Mouse (Mus musculus): Measurements from ENCODE around the gene Ccnt1. TPM values are rescaled to one million over a fixed set of nuclear protein-coding genes. Genes with fewer than 3 reads are reported as not detected.
"Not testable (repeated sequence)": the region's sequence is repeated elsewhere in the genome, so short reads cannot be mapped to it uniquely, and the experiment has no call there.

Ccnt1 gene
- polyA plus RNA-seq, 1 experiment from 2014 or later = 50.8 TPM

DNA sequence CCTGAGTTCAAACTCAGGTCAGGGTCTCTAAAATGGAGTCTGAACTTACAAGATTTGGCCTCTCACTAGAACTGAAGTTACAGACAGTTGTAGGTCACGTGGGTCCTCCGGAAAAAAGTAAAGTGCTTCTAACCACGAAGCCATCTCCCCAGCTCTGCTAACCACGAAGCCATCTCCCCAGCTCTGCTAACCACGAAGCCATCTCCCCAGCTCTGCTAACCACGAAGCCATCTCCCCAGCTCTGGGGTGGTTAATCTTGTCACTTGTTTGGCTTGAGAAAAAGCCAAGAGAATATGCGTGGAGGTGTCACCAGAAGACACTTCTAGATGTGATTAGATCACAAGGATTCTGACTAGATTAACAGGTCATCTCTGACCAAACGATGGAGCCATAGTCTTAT is 56.6 kb downstream of the Ccnt1 start:
- ATAC-seq (ENCODE audit: insufficient number of reproducible peaks, low FRiP score, low TSS enrichment, low read depth) = no peak

DNA sequence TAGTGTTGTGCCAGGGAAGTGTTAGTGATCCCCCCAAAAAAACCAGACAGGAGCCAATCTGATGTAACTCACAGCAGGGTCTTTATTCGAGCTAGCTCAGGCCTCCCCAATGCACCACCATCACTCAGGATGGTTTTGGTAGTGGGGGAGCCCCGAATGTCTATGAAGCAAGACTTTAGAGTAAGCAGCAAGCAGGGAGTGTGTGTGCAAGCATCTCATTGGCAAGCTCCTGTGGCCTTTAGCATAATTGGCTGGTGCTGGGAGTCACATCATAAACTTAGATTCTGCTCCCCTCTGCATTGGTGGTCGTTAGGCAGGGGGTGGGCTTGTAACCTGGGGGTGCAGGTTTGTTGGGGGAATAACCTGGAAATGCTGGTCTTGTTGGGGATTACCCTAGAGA is 57.0 kb downstream of the Ccnt1 start:
- H3K36me3 ChIP-seq = peaks cover 14% of the 10 kb centered on the region
- H3K4me3 ChIP-seq; H3K4me2 ChIP-seq; H3K9me3 ChIP-seq; ATAC-seq (ENCODE audit: insufficient number of reproducible peaks, low FRiP score, low TSS enrichment, low read depth); H3K27me3 ChIP-seq; H3K27ac ChIP-seq; H3K9ac ChIP-seq: not testable (repeated sequence)
- WGBS = 63% methylated on average over 3 of the region's 3 CpGs
- H3K4me1 ChIP-seq = peaks cover 14% of the 10 kb centered on the region

More for the DNA sequence above, 56.6 kb downstream of the Ccnt1 start:
- no peak overlapping the region for H3K4me3 ChIP-seq
- no peak overlapping the region for H3K4me2 ChIP-seq
- peaks cover 14% of the 10 kb centered on the region for H3K36me3 ChIP-seq
- no peak overlapping the region for H3K9ac ChIP-seq
- no peaks in the 10 kb centered on the region; the same call in 1 of the 2 replicates for H3K9me3 ChIP-seq
- no peak overlapping the region for H3K27ac ChIP-seq
- H3K27me3 ChIP-seq = no peaks in the 10 kb centered on the region
- H3K4me1 ChIP-seq = peaks cover 14% of the 10 kb centered on the region
- WGBS = 78% methylated on average over 8 of the region's 8 CpGs

GRCm38 (mm10) chr15:98512799-98513321 is 57.9 kb downstream of the Ccnt1 start:
- 37% methylated on average over 17 of the region's 17 CpGs for WGBS
- peak overlapping the region; percentile 54 for H3K27ac ChIP-seq

DNA sequence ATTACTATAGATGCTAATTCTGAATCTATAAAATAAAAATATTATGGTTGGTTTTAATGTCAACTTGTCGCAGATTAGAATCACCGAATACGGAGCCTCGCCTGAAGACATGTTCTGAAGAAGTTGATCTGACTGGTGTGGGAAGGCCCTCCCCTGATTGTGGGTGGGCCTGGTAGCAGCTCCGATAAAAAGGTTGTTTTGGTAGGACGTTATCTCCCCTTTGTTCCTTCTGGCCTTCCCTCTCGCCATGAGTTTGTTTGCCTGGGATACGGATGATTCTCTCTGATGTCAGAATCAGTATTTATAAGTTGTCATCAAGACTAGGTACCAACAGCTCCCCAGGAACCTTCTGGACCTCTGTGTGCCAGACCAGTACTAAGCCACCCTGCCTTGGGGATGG is 58.5 kb downstream of the Ccnt1 start:
- WGBS = 63% methylated on average over 8 of the region's 8 CpGs
- H3K4me1 ChIP-seq = peaks cover 14% of the 10 kb centered on the region
- H3K4me2 ChIP-seq = no peak overlapping the region
- no peaks in the 10 kb centered on the region for H3K27me3 ChIP-seq
- H3K36me3 ChIP-seq = 0 out of 2 replicates have a peak, but pooled peaks cover under 1% of the 10 kb centered on the region
- no peaks in the 10 kb centered on the region; the same call in 1 of the 2 replicates for H3K9me3 ChIP-seq
- ATAC-seq (ENCODE audit: insufficient number of reproducible peaks, low FRiP score, low TSS enrichment, low read depth) = no peak
- H3K4me3 ChIP-seq = no peak overlapping the region
- no peak overlapping the region for H3K9ac ChIP-seq
- H3K27ac ChIP-seq = no peak overlapping the region

More at GRCm38 (mm10) chr15:98512799-98513321, 57.9 kb downstream of the Ccnt1 start:
- Histone ChIP-seq H3K4me2 (0 out of 2 replicates have a peak overlapping the region, but pooled peaks have one; percentile 7), H3K4me3 (no peak overlapping the region), H3K36me3 (peaks cover 6% of the 10 kb centered on the region), H3K9me3 (no peaks in the 10 kb centered on the region; the same call in 1 of the 2 replicates), H3K4me1 (peaks cover 14% of the 10 kb centered on the region), H3K9ac (no peak overlapping the region), H3K27me3 (no peaks in the 10 kb centered on the region)
- 0 out of 2 replicates have a peak, but pooled peaks have one; percentile 46 for ATAC-seq (ENCODE audit: insufficient number of reproducible peaks, low FRiP score, low TSS enrichment, low read depth)

DNA sequence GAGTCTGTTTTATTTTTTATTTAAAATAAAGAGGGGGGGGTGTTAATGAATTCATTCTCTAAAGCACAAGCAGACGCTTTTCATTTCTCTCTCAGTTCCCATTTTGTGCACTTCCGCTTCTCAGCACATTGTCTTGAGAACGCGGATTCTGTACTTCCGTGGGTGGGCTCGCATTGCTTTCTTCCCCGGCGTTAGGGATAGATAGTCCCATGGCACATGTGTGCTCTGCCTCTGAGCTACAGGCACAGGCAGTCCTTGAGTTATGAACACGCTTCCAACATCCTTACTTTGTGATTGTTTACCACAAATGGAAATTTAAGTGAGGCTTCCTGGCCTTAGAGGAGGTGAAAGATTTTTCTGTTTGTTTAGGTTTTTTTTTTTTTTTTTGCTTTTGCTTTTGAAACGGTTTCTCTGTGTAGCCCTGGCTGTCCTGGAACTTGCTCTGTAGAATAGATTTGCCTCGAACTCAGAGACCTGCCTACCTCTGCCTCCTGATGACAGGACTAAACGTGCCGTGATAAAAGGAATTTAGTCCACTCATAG is 59.3 kb downstream of the Ccnt1 start:
- H3K9me3 ChIP-seq = no peaks in the 10 kb centered on the region; the same call in 1 of the 2 replicates
- H3K36me3 ChIP-seq = no peaks in the 10 kb centered on the region
- H3K4me2 ChIP-seq = no peak overlapping the region
- 77% methylated on average over 13 of the region's 13 CpGs for WGBS
- no peak overlapping the region for H3K27ac ChIP-seq
- no peak for ATAC-seq (ENCODE audit: insufficient number of reproducible peaks, low FRiP score, low TSS enrichment, low read depth)
- no peak overlapping the region for H3K9ac ChIP-seq
- H3K4me1 ChIP-seq = peaks cover 14% of the 10 kb centered on the region
- H3K27me3 ChIP-seq = no peaks in the 10 kb centered on the region
- no peak overlapping the region for H3K4me3 ChIP-seq

- peaks cover 14% of the 10 kb centered on the region for H3K4me1 ChIP-seq
- no peaks in the 10 kb centered on the region for H3K36me3 ChIP-seq
- H3K4me3 ChIP-seq = peak overlapping the region; percentile 21
- no peak overlapping the region for H3K27ac ChIP-seq
- H3K9ac ChIP-seq = no peak overlapping the region
- ATAC-seq (ENCODE audit: insufficient number of reproducible peaks, low FRiP score, low TSS enrichment, low read depth) = no peak
- H3K27me3 ChIP-seq = no peaks in the 10 kb centered on the region
- H3K9me3 ChIP-seq = no peaks in the 10 kb centered on the region; the same call in 1 of the 2 replicates
- 24% methylated on average over 25 of the region's 25 CpGs for WGBS
- peak overlapping the region; percentile 49 for H3K4me2 ChIP-seq
These were observed 60.0 kb downstream of the Ccnt1 start for GRCm38 (mm10) chr15:98510438-98511385.

DNA sequence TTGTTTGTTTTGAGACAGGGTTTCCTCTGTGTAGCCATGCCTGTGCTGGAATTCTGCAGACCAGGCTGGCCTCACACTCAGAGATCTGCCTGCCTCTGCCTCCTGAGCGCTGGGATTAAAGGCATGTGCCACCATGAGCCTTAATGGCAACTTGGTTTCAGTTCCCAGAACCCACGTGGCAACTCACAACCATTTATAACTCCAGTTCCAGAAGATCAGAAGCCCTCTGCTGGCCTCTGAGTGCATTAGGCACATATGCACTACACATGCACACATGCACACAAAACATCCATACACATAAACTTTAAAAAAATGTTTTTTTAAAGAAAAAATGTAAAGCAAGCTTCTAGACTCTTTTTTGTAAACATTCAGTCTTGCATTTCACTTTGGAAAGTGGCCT is 61.3 kb downstream of the Ccnt1 start:
- no peak overlapping the region for H3K27ac ChIP-seq
- H3K9me3 ChIP-seq = no peaks in the 10 kb centered on the region; the same call in 1 of the 2 replicates
- WGBS = 57% methylated on average over 2 of the region's 2 CpGs
- H3K4me2 ChIP-seq = no peak overlapping the region
- H3K4me1 ChIP-seq = peaks cover 14% of the 10 kb centered on the region
- H3K27me3 ChIP-seq = no peaks in the 10 kb centered on the region
- no peak for ATAC-seq (ENCODE audit: insufficient number of reproducible peaks, low FRiP score, low TSS enrichment, low read depth)
- H3K36me3 ChIP-seq = no peaks in the 10 kb centered on the region
- H3K4me3 ChIP-seq = no peak overlapping the region
- H3K9ac ChIP-seq = no peak overlapping the region

DNA sequence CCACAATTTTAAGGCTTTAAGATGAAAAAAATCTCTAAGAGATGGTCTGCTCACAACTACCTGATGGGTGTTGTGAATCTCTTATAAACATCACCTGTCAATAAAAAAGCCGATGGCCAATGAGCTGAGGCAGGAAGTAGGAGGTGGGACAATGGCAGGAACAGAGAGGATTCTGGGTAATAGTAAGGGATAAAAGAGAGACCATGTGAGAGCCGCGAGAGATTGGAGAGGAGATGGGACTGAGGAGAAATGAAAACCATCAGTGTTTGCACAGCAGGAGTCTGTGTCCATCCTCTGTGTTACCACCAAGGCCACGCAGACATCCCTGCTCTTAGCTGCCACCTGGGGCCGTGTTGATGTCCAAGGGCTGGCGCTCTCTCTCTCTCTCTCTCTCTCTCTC is 63.4 kb downstream of the Ccnt1 start:
- no peak for ATAC-seq (ENCODE audit: insufficient number of reproducible peaks, low FRiP score, low TSS enrichment, low read depth)
- Histone ChIP-seq H3K27me3 (no peaks in the 10 kb centered on the region), H3K9ac (no peak overlapping the region), H3K36me3 (no peaks in the 10 kb centered on the region), H3K27ac (no peak overlapping the region), H3K4me3 (no peak overlapping the region), H3K4me1 (peaks cover 9% of the 10 kb centered on the region), H3K9me3 (no peaks in the 10 kb centered on the region; the same call in 1 of the 2 replicates), H3K4me2 (no peak overlapping the region)
- WGBS = 78% methylated on average over 6 of the region's 6 CpGs

- Histone ChIP-seq H3K36me3 (no peaks in the 10 kb centered on the region), H3K9ac (no peak overlapping the region), H3K4me2 (no peak overlapping the region), H3K27ac (no peak overlapping the region), H3K4me3 (no peak overlapping the region), H3K27me3 (no peaks in the 10 kb centered on the region), H3K9me3 (no peaks in the 10 kb centered on the region; the same call in 1 of the 2 replicates), H3K4me1 (peaks cover 9% of the 10 kb centered on the region)
- 79% methylated on average over 9 of the region's 9 CpGs for WGBS
- ATAC-seq (ENCODE audit: insufficient number of reproducible peaks, low FRiP score, low TSS enrichment, low read depth) = no peak
These were observed 64.3 kb downstream of the Ccnt1 start for GRCm38 (mm10) chr15:98506253-98506957.

DNA sequence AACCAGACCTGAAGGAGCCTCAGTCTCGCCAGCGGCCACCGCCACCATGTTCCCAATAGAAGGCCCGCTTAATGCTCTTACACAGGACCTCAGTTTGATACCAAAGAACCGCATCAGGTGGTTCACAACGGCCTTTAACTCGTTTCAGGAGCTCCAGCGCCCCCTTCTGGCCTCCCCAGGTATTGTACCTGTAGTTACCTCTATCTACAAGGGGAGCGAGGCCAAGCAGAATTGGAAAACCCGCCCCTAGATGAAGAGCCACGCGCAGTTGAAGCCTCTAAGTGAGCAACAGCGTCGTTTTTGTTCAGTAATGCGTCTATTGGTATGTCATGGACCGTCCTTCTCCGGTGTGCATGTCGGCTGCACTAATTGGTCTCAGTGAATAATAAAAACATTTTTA is 66.2 kb downstream of the Ccnt1 start:
- H3K4me2 ChIP-seq = no peak overlapping the region
- 15% methylated on average over 18 of the region's 18 CpGs for WGBS

GRCm38 (mm10) chr15:98503317-98503716 is 67.4 kb downstream of the Ccnt1 start:
- 80% methylated on average over 3 of the region's 3 CpGs for WGBS
- no peaks in the 10 kb centered on the region for H3K9me3 ChIP-seq
- no peak overlapping the region for H3K4me2 ChIP-seq
- H3K9ac ChIP-seq = no peak overlapping the region
- ATAC-seq (ENCODE audit: insufficient number of reproducible peaks, low FRiP score, low TSS enrichment, low read depth) = no peak
- H3K36me3 ChIP-seq = no peaks in the 10 kb centered on the region
- no peak overlapping the region for H3K27ac ChIP-seq
- no peak overlapping the region for H3K4me3 ChIP-seq
- no peaks in the 10 kb centered on the region for H3K27me3 ChIP-seq
- no peaks in the 10 kb centered on the region for H3K4me1 ChIP-seq

More for the DNA sequence above, 66.2 kb downstream of the Ccnt1 start:
- H3K4me1 ChIP-seq = no peaks in the 10 kb centered on the region
- ATAC-seq (ENCODE audit: insufficient number of reproducible peaks, low FRiP score, low TSS enrichment, low read depth) = no peak
- H3K9me3 ChIP-seq = no peaks in the 10 kb centered on the region; the same call in 1 of the 2 replicates
- no peaks in the 10 kb centered on the region for H3K36me3 ChIP-seq
- no peak overlapping the region for H3K4me3 ChIP-seq
- no peak overlapping the region for H3K9ac ChIP-seq
- no peaks in the 10 kb centered on the region for H3K27me3 ChIP-seq
- H3K27ac ChIP-seq = no peak overlapping the region

All from limb, embryonic 15.5 days (tissue).